Mouse (Mus musculus): ENCODE measurements at regions not wholly inside any gene's neighbourhood (a gene's known extent, or its start where the extent isn't known, plus 50 kb on each side); places are given as distances from the start of the nearest gene placed in this dataset.

DNA sequence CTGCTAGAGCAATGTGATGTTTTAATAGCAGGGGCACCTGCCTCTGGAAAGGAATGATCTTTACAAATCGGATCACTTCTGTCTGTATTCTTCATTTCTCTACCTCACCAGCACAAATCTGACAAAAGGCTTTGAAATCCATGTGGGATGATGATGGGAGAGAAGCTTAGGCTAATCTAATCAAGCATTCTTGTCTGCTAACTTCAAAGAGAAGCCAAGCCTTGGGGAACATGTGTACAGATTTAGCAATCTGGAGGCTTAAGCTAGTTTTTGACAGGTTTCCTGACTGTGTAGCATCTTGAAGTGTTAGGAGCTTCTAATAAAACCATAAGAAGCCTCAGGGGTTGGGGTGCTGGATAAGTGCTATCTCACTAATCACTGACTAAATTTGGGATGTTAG, 277.6 kb upstream of the Marcks start:
- TF ChIP-seq CTCF (IDR thresholded peaks at IDR 0.05; ENCODE audit: low read depth, low read length) (no peak), TAL1 (conservative IDR thresholded peaks at IDR 0.05; ENCODE audit: low read depth, low read length) (no peak), GATA1 (IDR thresholded peaks at IDR 0.05; ENCODE audit: borderline replicate concordance, low read length) (no peak), GATA2 (IDR thresholded peaks at IDR 0.05; ENCODE audit: borderline replicate concordance, low read depth, low read length) (no peak), POLR2AphosphoS5 (IDR thresholded peaks at IDR 0.05; ENCODE audit: insufficient replicate concordance, low read depth, low read length) (no peak)

Data from G1E (cell line).